Mouse (Mus musculus): ENCODE results near the gene Usp19. TPM values are rescaled to one million over a fixed set of nuclear protein-coding genes. Genes with fewer than 3 reads are reported as not detected.

Usp19 gene
- polyA plus RNA-seq, 1 experiment from 2014 or later, result 79.4 TPM

GRCm38 (mm10) chr9:108489702-108490558 lies 472 bp upstream of the Usp19 start:
- DNase-seq (ENCODE audit: low spot score), result no peak
- Histone ChIP-seq H3K27ac (replicated peaks) (peak overlapping the region; percentile 93), H3K27me3 (ENCODE audit: low read depth, poor library complexity, severe bottlenecking) (no peaks in the 10 kb centered on the region), H3K4me3 (peak overlapping the region; percentile 99), H3K9me3 (replicated peaks) (no peaks in the 10 kb centered on the region), H3K36me3 (peaks cover 80% of the 10 kb centered on the region), H3K4me1 (peaks cover 35% of the 10 kb centered on the region)
- WGBS, result 69% methylated on average over 26 of the region's 26 CpGs

GRCm38 (mm10) chr9:108491286-108491580 lies 831 bp downstream of the Usp19 start:
- no peaks in the 10 kb centered on the region for H3K9me3 ChIP-seq (replicated peaks)
- 16% methylated on average over 12 of the region's 12 CpGs for WGBS
- H3K4me3 ChIP-seq, result peak overlapping the region; percentile 99
- H3K27me3 ChIP-seq (ENCODE audit: low read depth, poor library complexity, severe bottlenecking), result no peaks in the 10 kb centered on the region
- peaks cover 35% of the 10 kb centered on the region for H3K4me1 ChIP-seq
- no peak for DNase-seq (ENCODE audit: low spot score)
- H3K27ac ChIP-seq (replicated peaks), result peak overlapping the region; percentile 93
- peaks cover 80% of the 10 kb centered on the region for H3K36me3 ChIP-seq

GRCm38 (mm10) chr9:108492043-108492750 lies 1.8 kb downstream of the Usp19 start:
- no peaks in the 10 kb centered on the region for H3K27me3 ChIP-seq (ENCODE audit: low read depth, poor library complexity, severe bottlenecking)
- peaks cover 35% of the 10 kb centered on the region for H3K4me1 ChIP-seq
- H3K36me3 ChIP-seq, result peaks cover 80% of the 10 kb centered on the region
- DNase-seq (ENCODE audit: low spot score), result no peak
- peak overlapping the region; percentile 20; the same call in 1 of the 2 replicates for H3K27ac ChIP-seq (replicated peaks)
- 91% methylated on average over 16 of the region's 16 CpGs for WGBS
- no peaks in the 10 kb centered on the region for H3K9me3 ChIP-seq (replicated peaks)
- peak overlapping the region; percentile 99 for H3K4me3 ChIP-seq

GRCm38 (mm10) chr9:108493246-108493645 lies 2.8 kb downstream of the Usp19 start:
- Histone ChIP-seq H3K27me3 (ENCODE audit: low read depth, poor library complexity, severe bottlenecking) (no peaks in the 10 kb centered on the region), H3K9me3 (replicated peaks) (no peaks in the 10 kb centered on the region), H3K4me1 (peaks cover 35% of the 10 kb centered on the region), H3K4me3 (0 out of 2 replicates have a peak overlapping the region, but pooled peaks have one; percentile 2), H3K27ac (replicated peaks) (no peak overlapping the region), H3K36me3 (peaks cover 80% of the 10 kb centered on the region)
- no peak for DNase-seq (ENCODE audit: low spot score)
- 95% methylated on average over 8 of the region's 8 CpGs for WGBS

- DNase-seq (ENCODE audit: low spot score), result no peak
- H3K9me3 ChIP-seq (replicated peaks), result no peaks in the 10 kb centered on the region
- H3K4me1 ChIP-seq, result peaks cover 35% of the 10 kb centered on the region
- WGBS, result 94% methylated on average over 19 of the region's 19 CpGs
- H3K27ac ChIP-seq (replicated peaks), result no peak overlapping the region
- H3K4me3 ChIP-seq, result no peak overlapping the region
- H3K27me3 ChIP-seq (ENCODE audit: low read depth, poor library complexity, severe bottlenecking), result no peaks in the 10 kb centered on the region
- H3K36me3 ChIP-seq, result peaks cover 80% of the 10 kb centered on the region
These were observed 3.9 kb downstream of the Usp19 start for GRCm38 (mm10) chr9:108494146-108494825.

- 88% methylated on average over 10 of the region's 10 CpGs for WGBS
- Histone ChIP-seq H3K27me3 (ENCODE audit: low read depth, poor library complexity, severe bottlenecking) (no peaks in the 10 kb centered on the region), H3K4me1 (peaks cover 29% of the 10 kb centered on the region), H3K36me3 (peaks cover 81% of the 10 kb centered on the region), H3K9me3 (replicated peaks) (no peaks in the 10 kb centered on the region), H3K27ac (replicated peaks) (no peak overlapping the region), H3K4me3 (no peak overlapping the region)
- no peak for DNase-seq (ENCODE audit: low spot score)
These were observed 4.5 kb downstream of the Usp19 start for GRCm38 (mm10) chr9:108494905-108495304.

GRCm38 (mm10) chr9:108499231-108499630 lies 8.8 kb downstream of the Usp19 start:
- WGBS, result 95% methylated on average over 7 of the region's 7 CpGs

GRCm38 (mm10) chr9:108499943-108500342 lies 9.5 kb downstream of the Usp19 start:
- no peaks in the 10 kb centered on the region for H3K4me1 ChIP-seq
- H3K4me3 ChIP-seq, result no peak overlapping the region
- H3K27me3 ChIP-seq (ENCODE audit: low read depth, poor library complexity, severe bottlenecking), result no peaks in the 10 kb centered on the region
- H3K27ac ChIP-seq (replicated peaks), result no peak overlapping the region
- no peak for DNase-seq (ENCODE audit: low spot score)
- no peaks in the 10 kb centered on the region for H3K9me3 ChIP-seq (replicated peaks)
- WGBS, result 96% methylated on average over 15 of the region's 15 CpGs
- peaks cover 89% of the 10 kb centered on the region for H3K36me3 ChIP-seq

More at GRCm38 (mm10) chr9:108499231-108499630, 8.8 kb downstream of the Usp19 start:
- no peak for DNase-seq (ENCODE audit: low spot score)
- H3K36me3 ChIP-seq, result peaks cover 96% of the 10 kb centered on the region
- no peaks in the 10 kb centered on the region for H3K27me3 ChIP-seq (ENCODE audit: low read depth, poor library complexity, severe bottlenecking)
- no peak overlapping the region for H3K4me3 ChIP-seq
- H3K4me1 ChIP-seq, result no peaks in the 10 kb centered on the region
- H3K27ac ChIP-seq (replicated peaks), result no peak overlapping the region
- H3K9me3 ChIP-seq (replicated peaks), result no peaks in the 10 kb centered on the region

GRCm38 (mm10) chr9:108506901-108507300 lies 16.5 kb downstream of the Usp19 start:
- no peaks in the 10 kb centered on the region for H3K27me3 ChIP-seq (ENCODE audit: low read depth, poor library complexity, severe bottlenecking)
- H3K36me3 ChIP-seq, result peaks cover 47% of the 10 kb centered on the region
- no peaks in the 10 kb centered on the region for H3K9me3 ChIP-seq (replicated peaks)
- DNase-seq (ENCODE audit: low spot score), result no peak
- no peak overlapping the region for H3K27ac ChIP-seq (replicated peaks)
- WGBS, result 89% methylated on average over 7 of the region's 7 CpGs
- H3K4me1 ChIP-seq, result peaks cover 21% of the 10 kb centered on the region
- peak overlapping the region; percentile 89 for H3K4me3 ChIP-seq

GRCm38 (mm10) chr9:108507619-108508434 lies 17.4 kb downstream of the Usp19 start, which contains the start of gene Qars:
Qars (plus strand) TSS chr9:108507706.
- Histone ChIP-seq H3K27me3 (ENCODE audit: low read depth, poor library complexity, severe bottlenecking) (no peaks in the 10 kb centered on the region), H3K9me3 (replicated peaks) (no peaks in the 10 kb centered on the region), H3K36me3 (peaks cover 47% of the 10 kb centered on the region), H3K27ac (replicated peaks) (peak within 1 kb of the TSS; percentile 88), H3K4me1 (peaks cover 21% of the 10 kb centered on the region), H3K4me3 (peak within 1 kb of the TSS; percentile 89)
- WGBS, result under 1% methylated on average over 37 of the region's 37 CpGs
- DNase-seq (ENCODE audit: low spot score), result peak; percentile 95

- Histone ChIP-seq H3K36me3 (peaks cover 47% of the 10 kb centered on the region), H3K27ac (replicated peaks) (peak overlapping the region; percentile 88; the same call in 1 of the 2 replicates), H3K27me3 (ENCODE audit: low read depth, poor library complexity, severe bottlenecking) (no peaks in the 10 kb centered on the region), H3K4me3 (peak overlapping the region; percentile 89), H3K4me1 (peaks cover 21% of the 10 kb centered on the region), H3K9me3 (replicated peaks) (no peaks in the 10 kb centered on the region)
- no peak for DNase-seq (ENCODE audit: low spot score)
- 89% methylated on average over 7 of the region's 7 CpGs for WGBS
These were observed 18.4 kb downstream of the Usp19 start for GRCm38 (mm10) chr9:108508776-108509175.
